Mouse (Mus musculus) CH12.LX (cell line): ENCODE results near the gene Ell2. TPM values are rescaled to one million over a fixed set of nuclear protein-coding genes. Genes with fewer than 3 reads are reported as not detected.

Experiments
- DNase-seq: peaks from one replicate; pipeline ENCODE4 v3.0.0-alpha.2; 2013; ENCODE audit errors: extremely low read depth
- H3K27ac ChIP-seq: 2 replicates; pipeline ENCODE4 v1.5.1; 2012; ENCODE audit warnings: low read depth, mild to moderate bottlenecking, control low read depth, moderate library complexity; ENCODE audit not compliant: insufficient read depth
- H3K27me3 ChIP-seq: replicated peaks from 2 replicates; pipeline ENCODE3; 2012; ENCODE audit warnings: inconsistent platforms
- H3K36me3 ChIP-seq, 2 experiments: replicated peaks in 1 of 2; 2 replicates each; pipeline versions ENCODE3 to v1.6.1; 2012; ENCODE audit warnings: inconsistent platforms in 1 of 2, low read length in 1 of 2, mild to moderate bottlenecking in 1 of 2, mixed read lengths in 1 of 2, moderate library complexity in 1 of 2; ENCODE audit not compliant: control insufficient read depth in 1 of 2, insufficient read depth in 1 of 2
- H3K4me1 ChIP-seq, 2 experiments: 2 replicates each; pipeline ENCODE4 v1.6.1; 2012; ENCODE audit warnings: inconsistent platforms in 1 of 2, moderate library complexity in 1 of 2; ENCODE audit not compliant: insufficient read depth in 2 of 2, control insufficient read depth in 1 of 2
- H3K4me2 ChIP-seq: 2 replicates; pipeline ENCODE4 v1.6.1; 2012; ENCODE audit warnings: low read depth, mild to moderate bottlenecking, control low read depth; ENCODE audit not compliant: poor library complexity, insufficient read depth, severe bottlenecking
- H3K4me3 ChIP-seq, 3 experiments: fragments of 150-350 bp in 1 of 3; sonication (generic) in 1 of 3; replicated peaks in 1 of 3; 2 replicates each; pipeline versions ENCODE3 to v1.5.1; 2011 to 2012; ENCODE audit warnings: low read depth in 2 of 3, low read length in 2 of 3, mild to moderate bottlenecking in 2 of 3, moderate library complexity in 2 of 3, control low read depth in 1 of 3, improper control_type of control experiment in 1 of 3, inconsistent platforms in 1 of 3, mixed read lengths in 1 of 3; ENCODE audit not compliant: poor library complexity in 1 of 3
- H3K79me2 ChIP-seq: replicated peaks from 2 replicates; pipeline ENCODE4 v1.6.1; 2012; ENCODE audit warnings: mild to moderate bottlenecking, moderate library complexity; ENCODE audit not compliant: control insufficient read depth, poor library complexity, insufficient read depth, severe bottlenecking; ENCODE audit errors: extremely low read depth
- H3K9ac ChIP-seq: 2 replicates; pipeline ENCODE4 v1.6.1; 2012; ENCODE audit warnings: low read depth, mild to moderate bottlenecking, control low read depth, moderate library complexity; ENCODE audit not compliant: insufficient read depth
- H3K9me3 ChIP-seq: replicated peaks from 2 replicates; pipeline ENCODE3; 2012; ENCODE audit warnings: low read length, inconsistent platforms, mixed read lengths
- CHD1 ChIP-seq: IDR thresholded peaks from 2 replicates; pipeline ENCODE4 v1.6.1; 2012; ENCODE audit warnings: low read depth, low read length, improper control_type of control experiment, inconsistent platforms
- CHD2 ChIP-seq: IDR thresholded peaks from 2 replicates; pipeline ENCODE4 v1.6.1; 2011; ENCODE audit warnings: low read length, improper control_type of control experiment
- ELF1 ChIP-seq: IDR thresholded peaks from 2 replicates; pipeline ENCODE4 v1.6.1; 2014; ENCODE audit warnings: low read depth, mild to moderate bottlenecking, inconsistent platforms, low read length, improper control_type of control experiment
- EP300 ChIP-seq: IDR thresholded peaks from 2 replicates; pipeline ENCODE4 v1.6.1; 2011; ENCODE audit warnings: low read length, improper control_type of control experiment
- ETS1 ChIP-seq: conservative IDR thresholded peaks from 2 replicates; pipeline ENCODE4 v1.6.1; 2012; ENCODE audit warnings: low read depth, mild to moderate bottlenecking, inconsistent platforms, low read length, improper control_type of control experiment, moderate library complexity
- HCFC1 ChIP-seq: IDR thresholded peaks from 2 replicates; pipeline ENCODE4 v1.6.1; 2012; ENCODE audit warnings: low read depth, mild to moderate bottlenecking, inconsistent platforms, low read length, improper control_type of control experiment
- IRF4 ChIP-seq: IDR thresholded peaks from 2 replicates; pipeline ENCODE4 v1.6.1; 2014; ENCODE audit warnings: low read depth, mild to moderate bottlenecking, inconsistent platforms, low read length, improper control_type of control experiment
- JUN ChIP-seq: IDR thresholded peaks from 2 replicates; pipeline ENCODE4 v1.6.1; 2011; ENCODE audit warnings: low read depth, mild to moderate bottlenecking, low read length, improper control_type of control experiment, moderate library complexity; ENCODE audit not compliant: insufficient read depth
- JUND ChIP-seq: conservative IDR thresholded peaks from 2 replicates; pipeline ENCODE4 v1.6.1; 2011; ENCODE audit warnings: low read depth, low read length, improper control_type of control experiment
- MAX ChIP-seq: IDR thresholded peaks from 2 replicates; pipeline ENCODE4 v1.6.1; 2011; ENCODE audit warnings: low read length, improper control_type of control experiment
- MEF2A ChIP-seq: IDR thresholded peaks from 2 replicates; pipeline ENCODE4 v1.6.1; 2014; ENCODE audit warnings: low read depth, mild to moderate bottlenecking, inconsistent platforms, low read length, improper control_type of control experiment, borderline replicate concordance
- NRF1 ChIP-seq: IDR thresholded peaks from 2 replicates; pipeline ENCODE4 v1.6.1; 2014; ENCODE audit warnings: low read depth, mild to moderate bottlenecking, inconsistent platforms, low read length, improper control_type of control experiment, moderate library complexity
- PAX5 ChIP-seq: IDR thresholded peaks from 2 replicates; pipeline ENCODE4 v1.6.1; 2012; ENCODE audit warnings: low read length, inconsistent platforms, mixed read lengths
- POLR2A ChIP-seq: IDR thresholded peaks from 2 replicates; pipeline ENCODE4 v1.6.1; 2011; ENCODE audit warnings: low read depth, mild to moderate bottlenecking, improper control_type of control experiment, low read length
- POLR2AphosphoS2 ChIP-seq: IDR thresholded peaks from 2 replicates; pipeline ENCODE4 v1.6.1; 2011; ENCODE audit warnings: low read depth, low read length, improper control_type of control experiment
- RAD21 ChIP-seq: IDR thresholded peaks from 2 replicates; pipeline ENCODE4 v1.6.1; 2011; ENCODE audit warnings: low read depth, mild to moderate bottlenecking, low read length, improper control_type of control experiment, moderate library complexity
- RCOR1 ChIP-seq: conservative IDR thresholded peaks from 2 replicates; pipeline ENCODE4 v1.6.1; 2012; ENCODE audit warnings: low read depth, mild to moderate bottlenecking, inconsistent platforms, low read length, improper control_type of control experiment
- SIN3A ChIP-seq: IDR thresholded peaks from 2 replicates; pipeline ENCODE4 v1.6.1; 2012; ENCODE audit warnings: low read length, improper control_type of control experiment, inconsistent platforms
- SMC3 ChIP-seq: IDR thresholded peaks from 2 replicates; pipeline ENCODE4 v1.6.1; 2011; ENCODE audit warnings: low read depth, low read length, improper control_type of control experiment
- TCF12 ChIP-seq: IDR thresholded peaks from 2 replicates; pipeline ENCODE4 v1.6.1; 2014; ENCODE audit warnings: low read depth, mild to moderate bottlenecking, inconsistent platforms, low read length, improper control_type of control experiment
- USF1 ChIP-seq: IDR thresholded peaks from 2 replicates; pipeline ENCODE4 v1.6.1; 2014; ENCODE audit warnings: low read depth, mild to moderate bottlenecking, inconsistent platforms, low read length, improper control_type of control experiment
- USF2 ChIP-seq: conservative IDR thresholded peaks from 2 replicates; pipeline ENCODE4 v1.6.1; 2011; ENCODE audit warnings: low read depth, low read length, improper control_type of control experiment
- ZC3H11A ChIP-seq: IDR thresholded peaks from 2 replicates; pipeline ENCODE4 v1.6.1; 2012; ENCODE audit warnings: low read depth, mild to moderate bottlenecking, inconsistent platforms, low read length, improper control_type of control experiment
- ZMIZ1 ChIP-seq: IDR thresholded peaks from 2 replicates; pipeline ENCODE4 v1.6.1; 2012; ENCODE audit warnings: low read depth, mild to moderate bottlenecking, inconsistent platforms, low read length, improper control_type of control experiment
- ZNF384 ChIP-seq: IDR thresholded peaks from 2 replicates; pipeline ENCODE4 v1.6.1; 2012; ENCODE audit warnings: low read depth, low read length, improper control_type of control experiment, inconsistent platforms
- dilution Hi-C: fragments of 300-500 bp; cut with MboI; formaldehyde crosslinking; loops from 2 replicates; pipeline ENCODE4 v1.14.3; 2020; ENCODE audit warnings: low sequenced_read_pairs; ENCODE audit not compliant: extremely low pct_unique_long_range_greater_than_20kb, extremely low pct_ligation_motif_present
- in situ Hi-C: fragments of 300-500 bp; cut with MboI; formaldehyde crosslinking; loops from 3 replicates; pipeline ENCODE4 v1.14.3; 2019; ENCODE audit warnings: low sequenced_read_pairs, low pct_ligation_motif_present, low pct_unique_long_range_greater_than_20kb, mixed read lengths
- polyA plus RNA-seq: library from polyadenylated mRNA; unstranded; fragments of >175 nt; gene quantifications from 2 replicates; pipeline ENCODE4 v1.2.1, GENCODE M21; 2012; ENCODE audit warnings: low read depth; ENCODE audit not compliant: insufficient read length
- total RNA-seq, 2 experiments: library from RNA; depleted of rRNA; stranded (reverse); fragments of 300-350 nt in 1 of 2; fragments of >200 nt in 1 of 2; gene quantifications; 2 replicates each; pipeline ENCODE4 v1.2.3; 2012 to 2014

Gene Ell2
- total and polyA plus RNA-seq, 3 experiments: 44.4 to 123 (median 50.9) TPM

DNA sequence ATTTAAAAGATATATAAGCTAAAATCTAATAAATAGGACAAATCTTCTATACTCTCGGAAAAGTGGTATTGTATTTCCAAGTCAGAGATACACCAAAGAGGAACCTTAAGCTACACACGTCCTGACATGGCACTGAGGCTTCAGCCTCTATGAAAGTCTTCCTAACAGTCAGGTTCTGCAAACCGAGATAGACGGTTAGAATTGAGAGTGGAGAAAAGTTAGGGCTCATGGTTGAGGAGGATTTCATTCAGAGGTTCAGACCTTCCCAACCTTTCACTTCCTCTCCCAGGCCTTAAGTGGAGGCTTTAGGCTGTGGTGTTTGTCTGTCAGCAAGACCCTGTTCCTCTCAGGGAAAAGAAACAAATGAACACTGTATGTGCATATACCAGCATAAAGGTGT lies 37.5 kb downstream of the Ell2 start:
- TF ChIP-seq IRF4 (no peak), RCOR1 (no peak), ZNF384 (no peak), USF1 (no peak), RAD21 (no peak), EP300 (no peak), ETS1 (no peak), CHD2 (no peak), JUN (no peak)
- no peak for DNase-seq
- no peaks in the 10 kb centered on the region for H3K9me3 ChIP-seq
- no peak overlapping the region for H3K9ac ChIP-seq
- no peak overlapping the region for H3K4me2 ChIP-seq
- dilution Hi-C loops (no loop called here), in situ Hi-C loops (loop anchor here (5.0 kb wide), 1 partner anchor 53 kb away; no protein-coding TSS in a partner anchor)
- H3K79me2 ChIP-seq: peaks cover 65% of the 10 kb centered on the region
- peaks cover 18 to 67% of the 10 kb centered on the region in 2 experiments for H3K4me1 ChIP-seq
- no peak overlapping the region for H3K27ac ChIP-seq
- no peak overlapping the region for H3K4me3 ChIP-seq
- no peaks in the 10 kb centered on the region for H3K27me3 ChIP-seq
- peaks cover 10 to 38% of the 10 kb centered on the region in 2 experiments for H3K36me3 ChIP-seq

DNA sequence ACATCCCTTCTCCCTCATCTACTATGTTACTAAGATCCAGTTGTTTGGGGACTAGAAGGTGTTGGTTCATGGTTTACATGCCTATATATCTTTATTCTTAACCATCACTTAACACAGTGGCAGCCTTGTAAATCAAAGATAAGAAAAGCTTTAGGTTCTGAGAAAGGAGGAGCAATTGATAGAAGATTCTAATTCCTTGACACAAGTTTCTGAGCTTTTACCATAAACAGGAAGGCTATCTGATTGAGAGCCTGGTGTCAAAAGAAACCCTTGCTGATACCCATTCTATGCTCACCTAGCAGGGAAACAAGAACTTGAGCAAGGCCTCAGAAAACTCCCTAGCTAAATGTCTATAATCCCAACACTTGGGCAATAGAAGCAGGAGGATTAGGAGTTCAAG lies 38.8 kb downstream of the Ell2 start:
- dilution Hi-C loops: no loop called here
- H3K9ac ChIP-seq: no peak overlapping the region
- TF ChIP-seq PAX5 (no peak), JUND (no peak), ZMIZ1 (no peak), CHD1 (no peak), POLR2A (no peak), USF2 (no peak), SMC3 (no peak), SIN3A (no peak), MAX (no peak), HCFC1 (no peak), MEF2A (no peak), ZC3H11A (no peak), NRF1 (no peak), TCF12 (no peak), USF1 (no peak), ETS1 (no peak), ZNF384 (no peak), POLR2AphosphoS2 (no peak), ELF1 (no peak), CHD2 (no peak)
- in situ Hi-C loops: no loop called here
- peaks cover 59% of the 10 kb centered on the region for H3K79me2 ChIP-seq
- H3K27ac ChIP-seq: no peak overlapping the region
- H3K4me1 ChIP-seq: peaks cover 20 to 63% of the 10 kb centered on the region in 2 experiments
- H3K27me3 ChIP-seq: no peaks in the 10 kb centered on the region
- no peak overlapping the region for H3K4me3 ChIP-seq
- no peak for DNase-seq
- no peak overlapping the region for H3K4me2 ChIP-seq
- H3K9me3 ChIP-seq: no peaks in the 10 kb centered on the region
- H3K36me3 ChIP-seq: peaks cover 16 to 48% of the 10 kb centered on the region in 2 experiments
